Mouse (Mus musculus) C2C12 (cell line): ENCODE results near the gene Krtap1-3.

ENCODE experiments used
- CEBPB ChIP-seq: IDR thresholded peaks from one replicate; pipeline ENCODE4 v1.6.1; 2011; ENCODE audit warnings: low read depth, mild to moderate bottlenecking, control low read depth, moderate library complexity
- CTCF ChIP-seq: IDR thresholded peaks from one replicate; pipeline ENCODE4 v1.5.1; 2011; ENCODE audit not compliant: control insufficient read depth, insufficient read depth, insufficient read length
- FOSL1 ChIP-seq: IDR thresholded peaks from one replicate; pipeline ENCODE4 v1.8.0; 2011; ENCODE audit warnings: mild to moderate bottlenecking, low read length; ENCODE audit not compliant: poor library complexity, insufficient read depth, severe bottlenecking
- MAX ChIP-seq: IDR thresholded peaks from one replicate; pipeline ENCODE4 v1.6.1; 2011; ENCODE audit warnings: mild to moderate bottlenecking, control low read depth
- MYOD1 ChIP-seq: IDR thresholded peaks from one replicate; pipeline ENCODE4 v1.6.1; 2011; ENCODE audit warnings: low read depth; ENCODE audit not compliant: control insufficient read depth, insufficient read length
- USF1 ChIP-seq: IDR thresholded peaks from one replicate; pipeline ENCODE4 v1.6.1; 2011; ENCODE audit warnings: low read depth, mild to moderate bottlenecking, control low read depth, moderate library complexity

DNA sequence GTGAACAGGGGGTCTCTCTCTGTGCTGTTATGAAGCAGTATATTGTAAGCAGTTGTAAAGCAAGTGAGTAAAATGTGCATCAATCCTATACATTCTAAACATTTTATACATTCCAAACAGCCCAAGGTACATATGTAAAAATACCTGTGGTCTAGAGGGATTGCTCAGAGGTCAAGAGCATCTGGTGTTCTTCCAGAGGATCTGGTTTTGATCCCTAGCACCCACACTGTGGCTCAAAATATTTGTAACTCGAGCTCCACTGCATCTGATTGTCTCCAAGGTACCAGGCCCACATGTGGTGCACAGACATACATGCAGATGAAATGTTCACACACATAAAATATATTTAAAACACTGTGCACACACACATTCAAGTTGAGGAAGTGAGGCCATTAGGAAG is 49.8 kb upstream of the Krtap1-3 start:
- TF ChIP-seq CEBPB (no peak), CTCF (no peak), FOSL1 (no peak), MYOD1 (no peak), MAX (no peak), USF1 (no peak)
